Mouse (Mus musculus) forebrain, embryonic 14.5 days (tissue): Measurements from ENCODE around the gene Tm6sf2. TPM values are rescaled to one million over a fixed set of nuclear protein-coding genes. Genes with fewer than 3 reads are reported as not detected.
"Not testable (repeated sequence)": the region's sequence is repeated elsewhere in the genome, so short reads cannot be mapped to it uniquely, and the experiment has no call there.

Source experiments
- ATAC-seq: fragments of 200-750 bp; cut with Nextera tagmentation; 2 replicates; pipeline ENCODE4 v1.8.0; 2017; ENCODE audit warnings: mild to moderate bottlenecking, moderate library complexity
- DNase-seq: peaks from one replicate; pipeline ENCODE4 v3.0.0-alpha.2; 2015; ENCODE audit warnings: low spot score
- H3K27ac ChIP-seq: fragments of 300-500 bp; sonication (generic); 2 replicates; pipeline ENCODE4 v1.5.1; 2014; ENCODE audit warnings: low read depth, mild to moderate bottlenecking, control low read depth, low read length, moderate library complexity
- H3K27me3 ChIP-seq: fragments of 300-500 bp; sonication (generic); replicated peaks from 2 replicates; pipeline ENCODE4 v1.6.1; 2014; ENCODE audit warnings: low read length, control low read depth, mixed read lengths; ENCODE audit not compliant: control insufficient read depth, insufficient read depth
- H3K36me3 ChIP-seq: fragments of 300-500 bp; sonication (generic); 2 replicates; pipeline ENCODE4 v1.6.1; 2014; ENCODE audit warnings: low read length, control low read depth; ENCODE audit not compliant: control insufficient read depth, insufficient read depth
- H3K4me1 ChIP-seq: fragments of 300-500 bp; sonication (generic); 2 replicates; pipeline ENCODE4 v1.6.1; 2014; ENCODE audit warnings: antibody characterized with exemption, low read length, control low read depth; ENCODE audit not compliant: control insufficient read depth, insufficient read depth
- H3K4me2 ChIP-seq: fragments of 300-500 bp; sonication (generic); 2 replicates; pipeline ENCODE4 v1.6.1; 2014; ENCODE audit warnings: mild to moderate bottlenecking, control low read depth, low read length
- H3K4me3 ChIP-seq: fragments of 300-500 bp; sonication (generic); 2 replicates; pipeline ENCODE4 v1.5.1; 2014; ENCODE audit warnings: low read depth, low read length, control low read depth
- H3K9ac ChIP-seq: fragments of 300-500 bp; sonication (generic); 2 replicates; pipeline ENCODE4 v1.6.1; 2014; ENCODE audit warnings: mild to moderate bottlenecking, low read length, control low read depth, moderate library complexity
- H3K9me3 ChIP-seq: fragments of 300-500 bp; sonication (generic); replicated peaks from 2 replicates; pipeline ENCODE4 v1.6.1; 2016; ENCODE audit warnings: low read length, control low read depth, mixed read lengths; ENCODE audit not compliant: control insufficient read depth
- WGBS: fragments of 180-500 bp; shearing (Covaris S2); extraction: QIAGEN DNeasy Blood & Tissue Kit; methylation state at CpG from one replicate; pipeline ENCODE4 v1.1.7; 2014; 5-methylcytosine and 5-hydroxymethylcytosine counted together
- polyA plus RNA-seq: library from polyadenylated mRNA; unstranded; fragments of >200 nt; fragmentation: Nextera tagmentation; extraction: Ambion mirVana; gene quantifications from 2 replicates; pipeline ENCODE4 v1.2.1, GENCODE M21; 2014

Gene Tm6sf2
- polyA plus RNA-seq, 1 experiment from 2014 or later: 0.11 TPM

GRCm38 (mm10) chr8:70049662-70050061 is 23.1 kb upstream of the Tm6sf2 start:
- no peaks in the 10 kb centered on the region for H3K27me3 ChIP-seq
- H3K4me1 ChIP-seq: no peaks in the 10 kb centered on the region
- no peak overlapping the region for H3K4me2 ChIP-seq
- H3K4me3 ChIP-seq: no peak overlapping the region
- no peaks in the 10 kb centered on the region for H3K9me3 ChIP-seq
- ATAC-seq: no peak
- H3K36me3 ChIP-seq: peaks cover 56% of the 10 kb centered on the region
- H3K27ac ChIP-seq: no peak overlapping the region
- no peak overlapping the region for H3K9ac ChIP-seq
- DNase-seq: no peak

- not testable (repeated sequence) for H3K9me3 ChIP-seq, H3K4me1 ChIP-seq, H3K4me2 ChIP-seq, H3K27ac ChIP-seq, H3K9ac ChIP-seq, H3K27me3 ChIP-seq, ATAC-seq, H3K4me3 ChIP-seq, DNase-seq
- 94% methylated on average over 5 of the region's 5 CpGs for WGBS
- peaks cover 63% of the 10 kb centered on the region for H3K36me3 ChIP-seq
Measured at GRCm38 (mm10) chr8:70050434-70050833, 22.3 kb upstream of the Tm6sf2 start.

GRCm38 (mm10) chr8:70057721-70058120 is 15.0 kb upstream of the Tm6sf2 start:
- ATAC-seq (no peak), DNase-seq (no peak)
- H3K4me3 ChIP-seq: no peak overlapping the region
- peaks cover 95% of the 10 kb centered on the region for H3K36me3 ChIP-seq
- no peaks in the 10 kb centered on the region for H3K27me3 ChIP-seq
- no peaks in the 10 kb centered on the region for H3K9me3 ChIP-seq
- H3K9ac ChIP-seq: no peak overlapping the region
- 52% methylated on average over 1 of the region's 1 CpGs for WGBS
- H3K27ac ChIP-seq: no peak overlapping the region
- H3K4me1 ChIP-seq: no peaks in the 10 kb centered on the region
- H3K4me2 ChIP-seq: no peak overlapping the region

GRCm38 (mm10) chr8:70071836-70072440 is 786 bp upstream of the Tm6sf2 start:
- Histone ChIP-seq H3K9me3 (no peaks in the 10 kb centered on the region), H3K4me1 (no peaks in the 10 kb centered on the region), H3K36me3 (peaks cover 53% of the 10 kb centered on the region), H3K27ac (no peak overlapping the region), H3K4me3 (no peak overlapping the region), H3K9ac (no peak overlapping the region), H3K27me3 (no peaks in the 10 kb centered on the region), H3K4me2 (no peak overlapping the region)
- DNase-seq: no peak
- ATAC-seq: no peak
- whole genome bisulfite sequencing: 81% methylated on average over 2 of the region's 2 CpGs

GRCm38 (mm10) chr8:70073120-70073519 is 396 bp downstream of the Tm6sf2 start:
- WGBS: 62% methylated on average over 8 of the region's 8 CpGs
- Histone ChIP-seq H3K27me3 (no peaks in the 10 kb centered on the region), H3K9me3 (no peaks in the 10 kb centered on the region), H3K36me3 (peaks cover 42% of the 10 kb centered on the region), H3K9ac (no peak overlapping the region), H3K4me1 (no peaks in the 10 kb centered on the region), H3K27ac (no peak overlapping the region), H3K4me2 (no peak overlapping the region), H3K4me3 (no peak overlapping the region)
- DNase-seq: no peak
- no peak for ATAC-seq

- Histone ChIP-seq H3K4me1 (no peaks in the 10 kb centered on the region), H3K4me3 (no peak overlapping the region), H3K27ac (no peak overlapping the region), H3K4me2 (no peak overlapping the region), H3K9me3 (no peaks in the 10 kb centered on the region), H3K9ac (no peak overlapping the region), H3K36me3 (peaks cover 36% of the 10 kb centered on the region), H3K27me3 (no peaks in the 10 kb centered on the region)
- 95% methylated on average over 1 of the region's 1 CpGs for WGBS
- no peak for ATAC-seq
- no peak for DNase-seq
Measured at GRCm38 (mm10) chr8:70073682-70074081, 958 bp downstream of the Tm6sf2 start.

- 92% methylated on average over 2 of the region's 2 CpGs for WGBS
- H3K27me3 ChIP-seq: peaks cover 43% of the 10 kb centered on the region
Measured at GRCm38 (mm10) chr8:70081976-70082375, 9.3 kb downstream of the Tm6sf2 start.

GRCm38 (mm10) chr8:70083285-70083684 is 10.6 kb downstream of the Tm6sf2 start, which contains the start of gene Hapln4:
Gene Hapln4, plus strand, starts transcription at chr8:70083457.
- no peak for ATAC-seq
- Histone ChIP-seq H3K36me3 (no peaks in the 10 kb centered on the region), H3K27ac (no peak within 1 kb of the TSS), H3K27me3 (peaks cover 57% of the 10 kb centered on the region), H3K4me1 (peaks cover 6% of the 10 kb centered on the region), H3K9me3 (no peaks in the 10 kb centered on the region), H3K9ac (peak within 1 kb of the TSS; percentile 36), H3K4me2 (peak within 1 kb of the TSS; percentile 68), H3K4me3 (peak within 1 kb of the TSS; percentile 31)
- under 1% methylated on average over 26 of the region's 26 CpGs for WGBS
- DNase-seq: peak; percentile 63

More at GRCm38 (mm10) chr8:70081976-70082375, 9.3 kb downstream of the Tm6sf2 start:
- Histone ChIP-seq H3K4me2 (no peak overlapping the region), H3K9me3 (no peaks in the 10 kb centered on the region), H3K27ac (no peak overlapping the region), H3K9ac (no peak overlapping the region), H3K4me3 (no peak overlapping the region), H3K36me3 (no peaks in the 10 kb centered on the region), H3K4me1 (0 out of 2 replicates have a peak, but pooled peaks cover 2% of the 10 kb centered on the region)
- DNase-seq (no peak), ATAC-seq (no peak)

- DNase-seq: no peak
- WGBS: under 1% methylated on average over 71 of the region's 71 CpGs
- peaks cover 62% of the 10 kb centered on the region for H3K27me3 ChIP-seq
Measured at GRCm38 (mm10) chr8:70084191-70085065, 11.7 kb downstream of the Tm6sf2 start.

More at GRCm38 (mm10) chr8:70084191-70085065, 11.7 kb downstream of the Tm6sf2 start:
- peak overlapping the region; percentile 31 for H3K4me3 ChIP-seq
- no peak for ATAC-seq
- no peaks in the 10 kb centered on the region for H3K36me3 ChIP-seq
- peak overlapping the region; percentile 36 for H3K9ac ChIP-seq
- peaks cover 6% of the 10 kb centered on the region for H3K4me1 ChIP-seq
- H3K9me3 ChIP-seq: no peaks in the 10 kb centered on the region
- peak overlapping the region; percentile 68 for H3K4me2 ChIP-seq
- no peak overlapping the region for H3K27ac ChIP-seq
